Mouse (Mus musculus): ENCODE data around the gene Abat. TPM values are rescaled to one million over a fixed set of nuclear protein-coding genes. Genes with fewer than 3 reads are reported as not detected.
"Not testable (repeated sequence)": the region's sequence is repeated elsewhere in the genome, so short reads cannot be mapped to it uniquely, and the experiment has no call there.

Gene Abat
- polyA plus RNA-seq, 1 experiment from 2014 or later, result 36.1 TPM

DNA sequence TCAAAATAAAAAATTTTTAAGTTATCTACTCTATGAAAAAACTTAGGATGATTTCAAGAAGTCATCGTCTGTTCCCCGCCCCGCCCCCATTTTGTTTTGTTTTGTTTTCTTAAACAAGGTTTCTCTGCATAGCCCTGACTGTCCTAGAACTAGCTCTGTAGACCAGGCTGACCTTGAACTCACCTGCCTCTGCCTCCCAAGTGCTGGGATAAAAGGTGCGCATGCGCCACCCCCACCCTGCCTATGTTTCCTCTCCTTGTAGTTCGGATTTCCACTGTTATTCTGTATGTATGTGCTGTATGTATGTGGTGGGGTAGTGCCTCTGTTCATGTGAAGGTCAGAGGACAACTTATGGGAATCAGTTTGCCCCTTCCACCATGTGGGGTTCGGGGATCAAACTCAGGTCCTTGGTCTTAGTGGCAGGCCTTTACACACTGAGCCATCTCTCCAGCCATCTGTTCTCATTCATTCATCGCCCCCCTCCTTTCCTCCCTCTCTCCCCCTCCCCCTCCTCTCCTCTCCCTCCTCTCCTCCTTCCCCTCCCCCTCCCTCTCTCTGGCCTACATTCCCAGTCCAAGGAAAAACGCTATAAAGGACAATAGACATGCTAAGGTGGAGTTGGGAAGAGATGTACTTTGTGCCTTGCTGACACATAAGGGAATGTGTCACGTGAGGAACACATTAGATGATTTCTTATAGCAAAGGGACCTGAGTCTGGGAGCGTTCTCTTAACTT is 21.4 kb downstream of the Abat start:
- Histone ChIP-seq H3K27ac (no peak overlapping the region), H3K27me3 (no peaks in the 10 kb centered on the region), H3K9me3 (no peaks in the 10 kb centered on the region), H3K36me3 (peaks cover 8% of the 10 kb centered on the region), H3K4me3 (no peak overlapping the region), H3K9ac (no peak overlapping the region), H3K4me1 (peaks cover 19% of the 10 kb centered on the region), H3K4me2 (replicated peaks) (no peak overlapping the region)
- 86% methylated on average over 11 of the region's 11 CpGs for WGBS
- ATAC-seq (ENCODE audit: low FRiP score, low read depth), result no peak

DNA sequence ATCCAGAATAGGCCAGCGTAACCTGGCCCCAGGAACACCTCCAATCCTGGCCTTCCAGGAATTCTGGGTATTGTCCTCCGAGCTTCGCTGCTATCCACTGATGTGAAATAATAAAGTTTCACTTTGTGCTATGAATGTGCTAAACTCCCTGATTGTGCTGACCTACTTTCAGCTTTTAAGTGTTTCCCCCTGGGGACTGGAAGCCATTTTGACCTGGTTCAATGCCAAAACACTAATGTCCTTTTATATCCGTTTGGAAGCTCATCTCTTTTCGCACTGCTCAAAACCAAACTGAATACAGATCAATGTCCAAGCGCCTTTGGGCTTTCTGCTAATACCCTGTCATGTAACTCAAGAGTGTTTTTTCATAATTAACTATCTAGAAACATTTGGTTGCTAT is 22.2 kb downstream of the Abat start:
- no peak overlapping the region for H3K4me3 ChIP-seq
- 91% methylated on average over 6 of the region's 6 CpGs for WGBS

GRCm38 (mm10) chr16:8539150-8539865 is 26.1 kb downstream of the Abat start:
- Histone ChIP-seq H3K4me1 (peaks cover 21% of the 10 kb centered on the region), H3K27ac (no peak overlapping the region), H3K4me2 (replicated peaks) (no peak overlapping the region), H3K27me3 (no peaks in the 10 kb centered on the region), H3K9ac (no peak overlapping the region), H3K36me3 (0 out of 2 replicates have a peak, but pooled peaks cover 5% of the 10 kb centered on the region), H3K4me3 (no peak overlapping the region), H3K9me3 (no peaks in the 10 kb centered on the region)
- no peak for ATAC-seq (ENCODE audit: low FRiP score, low read depth)
- WGBS, result 26% methylated on average over 9 of the region's 9 CpGs

More for the DNA sequence above, 22.2 kb downstream of the Abat start:
- peaks cover 16% of the 10 kb centered on the region for H3K4me1 ChIP-seq
- no peak overlapping the region for H3K27ac ChIP-seq
- H3K36me3 ChIP-seq, result peaks cover 8% of the 10 kb centered on the region
- no peaks in the 10 kb centered on the region for H3K9me3 ChIP-seq
- H3K4me2 ChIP-seq (replicated peaks), result no peak overlapping the region
- no peak overlapping the region for H3K9ac ChIP-seq
- no peaks in the 10 kb centered on the region for H3K27me3 ChIP-seq
- ATAC-seq (ENCODE audit: low FRiP score, low read depth), result no peak

DNA sequence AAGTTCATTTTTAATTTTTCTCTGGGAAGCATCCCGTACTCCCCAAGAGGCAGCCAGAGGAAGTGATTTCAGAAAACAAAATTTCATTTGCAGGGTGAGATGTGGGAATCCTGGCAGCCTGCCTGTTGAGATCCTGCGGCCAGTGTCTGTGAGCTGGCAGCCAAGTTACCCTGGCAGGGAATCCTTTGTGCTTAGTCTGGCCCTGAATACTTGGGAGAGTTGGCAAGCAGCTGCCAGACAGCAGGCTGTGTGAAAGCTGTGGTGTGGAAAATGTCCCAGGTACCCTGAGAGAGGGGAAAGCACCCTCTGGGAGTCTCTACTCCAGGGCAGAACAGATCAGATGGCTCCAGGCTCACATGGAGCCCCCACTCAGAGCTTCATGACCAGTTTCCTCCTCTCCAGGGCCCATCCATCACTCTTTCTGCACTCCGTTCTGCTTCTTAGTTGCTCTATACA is 27.7 kb downstream of the Abat start:
- 67% methylated on average over 3 of the region's 3 CpGs for WGBS
- peak; percentile 48; the same call in 1 of the 2 replicates for ATAC-seq (ENCODE audit: low FRiP score, low read depth)

DNA sequence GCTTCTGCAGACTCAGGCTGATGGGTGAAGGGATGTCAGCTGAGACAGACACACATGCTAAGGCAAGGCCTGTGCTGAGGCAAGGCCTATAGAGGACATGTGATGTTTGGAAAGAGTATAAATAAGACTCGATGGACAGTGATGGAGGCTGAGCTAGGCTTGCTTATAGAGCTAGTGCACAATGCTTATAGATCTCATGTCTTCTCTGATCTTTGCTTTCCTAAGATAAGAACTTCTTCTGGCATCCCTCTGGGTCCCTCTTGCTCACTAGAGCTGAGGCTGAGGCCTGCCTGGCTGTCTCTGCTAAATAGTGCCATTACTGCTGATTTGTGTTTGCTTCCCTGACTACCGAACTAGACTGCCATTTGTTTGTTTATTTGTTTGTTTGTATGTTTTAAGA is 34.6 kb downstream of the Abat start:
- H3K4me3 ChIP-seq, result no peak overlapping the region
- H3K9ac ChIP-seq, result no peak overlapping the region
- no peak overlapping the region for H3K27ac ChIP-seq
- no peaks in the 10 kb centered on the region for H3K9me3 ChIP-seq
- no peak for ATAC-seq (ENCODE audit: low FRiP score, low read depth)
- H3K36me3 ChIP-seq, result peaks cover 24% of the 10 kb centered on the region
- 82% methylated on average over 2 of the region's 2 CpGs for WGBS
- no peak overlapping the region for H3K4me2 ChIP-seq (replicated peaks)
- H3K27me3 ChIP-seq, result no peaks in the 10 kb centered on the region
- H3K4me1 ChIP-seq, result no peaks in the 10 kb centered on the region

More for the DNA sequence above, 27.7 kb downstream of the Abat start:
- H3K9ac ChIP-seq, result no peak overlapping the region
- H3K27me3 ChIP-seq, result no peaks in the 10 kb centered on the region
- H3K4me1 ChIP-seq, result peaks cover 21% of the 10 kb centered on the region
- no peak overlapping the region for H3K4me3 ChIP-seq
- 0 out of 2 replicates have a peak, but pooled peaks cover 5% of the 10 kb centered on the region for H3K36me3 ChIP-seq
- peak overlapping the region; percentile 33; the same call in 1 of the 2 replicates for H3K27ac ChIP-seq
- no peaks in the 10 kb centered on the region for H3K9me3 ChIP-seq
- no peak overlapping the region for H3K4me2 ChIP-seq (replicated peaks)

- Histone ChIP-seq H3K9me3 (no peaks in the 10 kb centered on the region; the same call in 1 of the 2 replicates), H3K4me1 (no peaks in the 10 kb centered on the region), H3K27me3 (no peaks in the 10 kb centered on the region), H3K36me3 (peaks cover 20% of the 10 kb centered on the region), H3K4me2 (replicated peaks) (no peak overlapping the region), H3K4me3 (no peak overlapping the region), H3K9ac (no peak overlapping the region), H3K27ac (no peak overlapping the region)
- ATAC-seq (ENCODE audit: low FRiP score, low read depth), result no peak
- WGBS, result 70% methylated on average over 9 of the region's 9 CpGs
Measured at GRCm38 (mm10) chr16:8549506-8549905, 36.3 kb downstream of the Abat start.

DNA sequence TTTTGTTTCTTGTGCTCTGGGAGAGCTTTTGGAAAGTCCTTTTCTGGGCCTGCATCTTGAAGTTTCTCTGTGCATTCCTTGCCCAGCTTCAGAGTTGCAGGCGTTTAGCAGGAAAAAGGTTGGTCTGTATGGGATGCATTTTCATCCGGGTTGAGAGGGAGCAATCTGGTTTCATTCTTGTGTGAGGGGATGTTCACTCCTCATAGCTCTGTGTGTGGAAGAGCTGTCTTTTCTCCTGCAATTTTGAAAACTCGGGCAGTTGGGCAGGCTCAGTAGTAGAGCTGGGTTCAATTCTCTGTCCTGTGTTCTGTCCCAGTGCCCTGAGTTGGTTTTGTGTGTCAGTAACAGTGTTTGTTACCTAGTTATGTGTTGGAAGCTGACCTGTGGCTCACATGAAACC is 41.1 kb downstream of the Abat start:
- Histone ChIP-seq H3K36me3 (no peaks in the 10 kb centered on the region; the same call in 1 of the 2 replicates), H3K9ac (no peak overlapping the region), H3K27me3 (no peaks in the 10 kb centered on the region), H3K4me1 (no peaks in the 10 kb centered on the region), H3K4me3 (no peak overlapping the region), H3K27ac (no peak overlapping the region), H3K9me3 (peaks cover 24% of the 10 kb centered on the region), H3K4me2 (replicated peaks) (no peak overlapping the region)
- WGBS, result 82% methylated on average over 3 of the region's 3 CpGs
- ATAC-seq (ENCODE audit: low FRiP score, low read depth), result no peak

- WGBS, result 95% methylated on average over 2 of the region's 2 CpGs
- H3K9ac ChIP-seq; H3K27ac ChIP-seq; H3K4me1 ChIP-seq; H3K36me3 ChIP-seq; H3K4me3 ChIP-seq; H3K27me3 ChIP-seq; ATAC-seq (ENCODE audit: low FRiP score, low read depth); H3K4me2 ChIP-seq (replicated peaks): not testable (repeated sequence)
- peaks cover 24% of the 10 kb centered on the region for H3K9me3 ChIP-seq
Measured at GRCm38 (mm10) chr16:8554751-8555150, 41.5 kb downstream of the Abat start.

- not testable (repeated sequence) for H3K4me1 ChIP-seq; H3K27me3 ChIP-seq; ATAC-seq (ENCODE audit: low FRiP score, low read depth); H3K27ac ChIP-seq; H3K4me2 ChIP-seq (replicated peaks); H3K36me3 ChIP-seq; H3K9ac ChIP-seq; H3K4me3 ChIP-seq
- H3K9me3 ChIP-seq, result peaks cover 29% of the 10 kb centered on the region
- WGBS, result 83% methylated on average over 3 of the region's 3 CpGs
Measured at GRCm38 (mm10) chr16:8555371-8555770, 42.1 kb downstream of the Abat start.

- Histone ChIP-seq H3K4me1 (no peaks in the 10 kb centered on the region), H3K27me3 (no peaks in the 10 kb centered on the region), H3K9me3 (peaks cover 29% of the 10 kb centered on the region), H3K36me3 (peaks cover 3% of the 10 kb centered on the region), H3K4me2 (replicated peaks) (no peak overlapping the region), H3K27ac (no peak overlapping the region), H3K4me3 (no peak overlapping the region), H3K9ac (no peak overlapping the region)
- ATAC-seq (ENCODE audit: low FRiP score, low read depth), result no peak
- WGBS, result 93% methylated on average over 17 of the region's 17 CpGs
Measured at GRCm38 (mm10) chr16:8560079-8560478, 46.9 kb downstream of the Abat start.

GRCm38 (mm10) chr16:8561101-8561500 is 47.9 kb downstream of the Abat start:
- not testable (repeated sequence) for H3K36me3 ChIP-seq; ATAC-seq (ENCODE audit: low FRiP score, low read depth); H3K4me1 ChIP-seq; H3K27me3 ChIP-seq; H3K9ac ChIP-seq; H3K4me2 ChIP-seq (replicated peaks); H3K27ac ChIP-seq; H3K4me3 ChIP-seq
- 41% methylated on average over 4 of the region's 4 CpGs for WGBS
- peaks cover 20% of the 10 kb centered on the region for H3K9me3 ChIP-seq

GRCm38 (mm10) chr16:8561856-8562255 is 48.6 kb downstream of the Abat start:
- not testable (repeated sequence) for H3K4me1 ChIP-seq; ATAC-seq (ENCODE audit: low FRiP score, low read depth); H3K4me2 ChIP-seq (replicated peaks); H3K27ac ChIP-seq; H3K9ac ChIP-seq; H3K27me3 ChIP-seq; H3K4me3 ChIP-seq; H3K36me3 ChIP-seq
- H3K9me3 ChIP-seq, result peaks cover 20% of the 10 kb centered on the region
- WGBS, result 43% methylated on average over 4 of the region's 4 CpGs
